Mouse (Mus musculus): ENCODE measurements at regions not wholly inside any gene's neighbourhood (a gene's known extent, or its start where the extent isn't known, plus 50 kb on each side); places are given as distances from the start of the nearest gene placed in this dataset.

DNA sequence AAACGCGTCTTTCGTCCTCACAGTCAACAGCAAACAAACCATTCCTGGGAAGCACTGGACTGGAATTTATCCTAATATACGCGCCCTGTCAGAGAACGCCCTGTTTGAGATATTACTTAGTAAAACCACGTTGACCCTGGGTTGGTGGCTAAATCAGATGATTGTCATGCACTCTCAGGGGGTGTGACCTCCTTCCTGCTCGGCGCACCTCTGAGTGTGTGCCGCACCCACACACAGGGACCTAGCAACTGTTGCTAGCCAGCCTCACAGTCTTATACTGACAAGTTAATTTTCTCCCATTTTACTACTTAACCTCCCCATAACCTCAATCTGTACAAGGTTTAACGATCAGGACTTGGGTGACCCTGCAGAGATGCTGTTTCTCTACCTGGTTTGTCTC, 284.4 kb upstream of the Slc16a7 start:
- H3K27ac ChIP-seq (ENCODE audit: control insufficient read depth, insufficient read depth, low read depth, low read length, poor library complexity): no peak overlapping the region
- TF ChIP-seq CTCF (IDR thresholded peaks at IDR 0.05; ENCODE audit: control insufficient read depth, insufficient read depth, low read length): no peak
- TF ChIP-seq POLR2A (IDR thresholded peaks at IDR 0.05; ENCODE audit: borderline replicate concordance, control insufficient read depth, low read depth, low read length): no peak
- H3K4me3 ChIP-seq (replicated peaks; ENCODE audit: control insufficient read depth, low read depth, low read length): no peak overlapping the region
- WGBS: 70% methylated on average over 11 of the region's 11 CpGs
- no peaks in the 10 kb centered on the region for H3K4me1 ChIP-seq (ENCODE audit: control insufficient read depth, insufficient read depth, low read length)

- WGBS: 58% methylated on average over 7 of the region's 7 CpGs
- TF ChIP-seq CTCF (IDR thresholded peaks at IDR 0.05; ENCODE audit: control insufficient read depth, insufficient read depth, low read length): no peak
- TF ChIP-seq POLR2A (IDR thresholded peaks at IDR 0.05; ENCODE audit: borderline replicate concordance, control insufficient read depth, low read depth, low read length): no peak
- Histone ChIP-seq H3K4me3 (replicated peaks; ENCODE audit: control insufficient read depth, low read depth, low read length) (no peak overlapping the region), H3K27ac (ENCODE audit: control insufficient read depth, insufficient read depth, low read depth, low read length, poor library complexity) (no peak overlapping the region), H3K4me1 (ENCODE audit: control insufficient read depth, insufficient read depth, low read length) (no peaks in the 10 kb centered on the region)
Measured at GRCm38 (mm10) chr10:125679644-125680043, 286.3 kb upstream of the Lrig3 start.

- no peak for TF ChIP-seq POLR2A (IDR thresholded peaks at IDR 0.05; ENCODE audit: borderline replicate concordance, control insufficient read depth, low read depth, low read length)
- no peak for TF ChIP-seq CTCF (IDR thresholded peaks at IDR 0.05; ENCODE audit: control insufficient read depth, insufficient read depth, low read length)
- no peak overlapping the region for H3K27ac ChIP-seq (ENCODE audit: control insufficient read depth, insufficient read depth, low read depth, low read length, poor library complexity)
- H3K4me1 ChIP-seq (ENCODE audit: control insufficient read depth, insufficient read depth, low read length): no peaks in the 10 kb centered on the region
- no peak overlapping the region for H3K4me3 ChIP-seq (replicated peaks; ENCODE audit: control insufficient read depth, low read depth, low read length)
- 78% methylated on average over 5 of the region's 5 CpGs for WGBS
Measured at GRCm38 (mm10) chr10:125685130-125685529, 280.8 kb upstream of the Lrig3 start.

DNA sequence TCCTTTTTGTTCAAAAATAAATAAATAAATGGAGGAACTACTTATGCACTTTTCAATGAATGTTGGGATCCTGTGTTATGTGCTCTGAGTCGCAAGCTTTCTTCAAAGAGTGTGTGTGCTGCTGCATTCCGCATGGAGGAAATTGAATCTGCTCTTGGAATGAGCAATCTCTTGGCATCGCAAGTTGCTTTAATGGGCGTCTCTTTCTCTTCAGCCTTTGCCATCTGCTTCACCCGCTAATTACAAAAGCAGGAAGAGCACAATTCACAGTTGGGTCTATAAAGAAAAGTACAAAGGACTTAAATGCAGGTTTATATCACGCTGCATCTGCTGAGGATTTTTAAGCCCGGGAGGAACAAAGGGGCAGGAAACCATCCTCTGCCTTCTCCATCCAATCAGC, 272.5 kb upstream of the Lrig3 start:
- no peaks in the 10 kb centered on the region for H3K4me1 ChIP-seq (ENCODE audit: control insufficient read depth, insufficient read depth, low read length)
- H3K27ac ChIP-seq (ENCODE audit: control insufficient read depth, insufficient read depth, low read depth, low read length, poor library complexity): no peak overlapping the region
- WGBS: 60% methylated on average over 7 of the region's 7 CpGs
- H3K4me3 ChIP-seq (replicated peaks; ENCODE audit: control insufficient read depth, low read depth, low read length): no peak overlapping the region
- TF ChIP-seq CTCF (IDR thresholded peaks at IDR 0.05; ENCODE audit: control insufficient read depth, insufficient read depth, low read length) (no peak), POLR2A (IDR thresholded peaks at IDR 0.05; ENCODE audit: borderline replicate concordance, control insufficient read depth, low read depth, low read length) (no peak)

GRCm38 (mm10) chr10:125696159-125696558, 269.8 kb upstream of the Lrig3 start:
- Histone ChIP-seq H3K4me1 (ENCODE audit: control insufficient read depth, insufficient read depth, low read length) (no peaks in the 10 kb centered on the region), H3K27ac (ENCODE audit: control insufficient read depth, insufficient read depth, low read depth, low read length, poor library complexity) (no peak overlapping the region), H3K4me3 (replicated peaks; ENCODE audit: control insufficient read depth, low read depth, low read length) (no peak overlapping the region)
- TF ChIP-seq CTCF (IDR thresholded peaks at IDR 0.05; ENCODE audit: control insufficient read depth, insufficient read depth, low read length) (no peak), POLR2A (IDR thresholded peaks at IDR 0.05; ENCODE audit: borderline replicate concordance, control insufficient read depth, low read depth, low read length) (no peak)
- WGBS: 92% methylated on average over 5 of the region's 5 CpGs

GRCm38 (mm10) chr10:125725077-125725680, 240.8 kb upstream of the Lrig3 start:
- Histone ChIP-seq H3K4me3 (replicated peaks; ENCODE audit: control insufficient read depth, low read depth, low read length) (no peak overlapping the region), H3K27ac (ENCODE audit: control insufficient read depth, insufficient read depth, low read depth, low read length, poor library complexity) (no peak overlapping the region), H3K4me1 (ENCODE audit: control insufficient read depth, insufficient read depth, low read length) (no peaks in the 10 kb centered on the region)
- 29% methylated on average over 18 of the region's 18 CpGs for WGBS
- TF ChIP-seq POLR2A (IDR thresholded peaks at IDR 0.05; ENCODE audit: borderline replicate concordance, control insufficient read depth, low read depth, low read length): no peak
- TF ChIP-seq CTCF (IDR thresholded peaks at IDR 0.05; ENCODE audit: control insufficient read depth, insufficient read depth, low read length): peak; percentile 43

- Histone ChIP-seq H3K27ac (ENCODE audit: control insufficient read depth, insufficient read depth, low read depth, low read length, poor library complexity) (no peak overlapping the region), H3K4me1 (ENCODE audit: control insufficient read depth, insufficient read depth, low read length) (no peaks in the 10 kb centered on the region), H3K4me3 (replicated peaks; ENCODE audit: control insufficient read depth, low read depth, low read length) (no peak overlapping the region)
- TF ChIP-seq CTCF (IDR thresholded peaks at IDR 0.05; ENCODE audit: control insufficient read depth, insufficient read depth, low read length): no peak
- TF ChIP-seq POLR2A (IDR thresholded peaks at IDR 0.05; ENCODE audit: borderline replicate concordance, control insufficient read depth, low read depth, low read length): no peak
- 42% methylated on average over 7 of the region's 7 CpGs for WGBS
Measured at GRCm38 (mm10) chr10:125725681-125726139, 240.3 kb upstream of the Lrig3 start.

DNA sequence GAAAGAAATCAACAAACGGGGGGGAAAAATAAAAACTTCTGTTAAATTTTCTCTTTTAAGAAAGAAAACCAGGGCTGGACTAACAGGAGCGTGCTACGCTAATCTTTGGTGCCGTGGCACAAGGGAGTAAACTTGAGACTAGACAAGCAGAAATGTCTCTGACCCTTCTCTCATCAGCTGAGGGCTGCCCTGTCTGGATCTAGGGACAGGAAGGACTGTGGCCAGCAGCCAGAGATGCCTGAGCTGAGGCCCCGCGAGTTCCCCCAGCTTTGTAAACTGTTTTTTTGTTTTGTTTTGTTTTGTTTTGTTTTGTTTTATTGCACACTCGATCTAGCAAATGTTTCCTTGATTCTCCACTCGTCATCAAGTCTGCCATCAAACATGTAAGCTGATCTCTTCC, 239.4 kb upstream of the Lrig3 start:
- Histone ChIP-seq H3K4me3 (replicated peaks; ENCODE audit: control insufficient read depth, low read depth, low read length) (no peak overlapping the region), H3K27ac (ENCODE audit: control insufficient read depth, insufficient read depth, low read depth, low read length, poor library complexity) (no peak overlapping the region), H3K4me1 (ENCODE audit: control insufficient read depth, insufficient read depth, low read length) (no peaks in the 10 kb centered on the region)
- 61% methylated on average over 8 of the region's 8 CpGs for WGBS
- TF ChIP-seq POLR2A (IDR thresholded peaks at IDR 0.05; ENCODE audit: borderline replicate concordance, control insufficient read depth, low read depth, low read length) (no peak), CTCF (IDR thresholded peaks at IDR 0.05; ENCODE audit: control insufficient read depth, insufficient read depth, low read length) (no peak)
